Mouse (Mus musculus) spleen, postnatal 14 days (tissue): Measurements from ENCODE around the gene Sim2.

ENCODE experiments used
- DNase-seq, 2 experiments: peaks; one replicate each; pipeline ENCODE4 v3.0.0; 2021 to 2022; ENCODE audit warnings: low spot score in 2 of 2

The Sim2 gene

GRCm38 (mm10) chr16:94095109-94095822 lies 10.5 kb downstream of the Sim2 start:
- no peak for DNase-seq

- DNase-seq = no peak
Measured at GRCm38 (mm10) chr16:94096479-94096878, 11.7 kb downstream of the Sim2 start.

GRCm38 (mm10) chr16:94097724-94098455 lies 13.2 kb downstream of the Sim2 start:
- no peak for DNase-seq

- DNase-seq = no peak
Measured at GRCm38 (mm10) chr16:94113160-94113559, 28.4 kb downstream of the Sim2 start.

DNA sequence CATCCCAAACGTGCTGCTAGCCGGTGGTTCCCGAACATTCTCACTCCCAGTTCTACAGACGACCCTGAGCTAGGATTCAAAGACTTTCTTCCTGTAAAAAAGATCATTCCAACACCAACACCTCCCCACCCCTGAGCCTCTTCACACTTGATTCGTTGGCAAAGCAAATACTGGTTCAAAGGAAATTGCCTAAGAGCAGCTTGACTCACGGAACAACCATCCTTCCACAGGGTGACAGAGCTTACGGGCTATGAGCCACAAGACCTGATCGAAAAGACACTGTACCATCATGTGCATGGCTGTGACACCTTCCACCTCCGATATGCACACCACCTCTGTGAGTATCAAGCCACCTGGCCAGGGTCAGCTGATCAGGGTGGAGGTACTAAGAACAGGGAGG lies 30.0 kb downstream of the Sim2 start:
- DNase-seq = no peak

DNA sequence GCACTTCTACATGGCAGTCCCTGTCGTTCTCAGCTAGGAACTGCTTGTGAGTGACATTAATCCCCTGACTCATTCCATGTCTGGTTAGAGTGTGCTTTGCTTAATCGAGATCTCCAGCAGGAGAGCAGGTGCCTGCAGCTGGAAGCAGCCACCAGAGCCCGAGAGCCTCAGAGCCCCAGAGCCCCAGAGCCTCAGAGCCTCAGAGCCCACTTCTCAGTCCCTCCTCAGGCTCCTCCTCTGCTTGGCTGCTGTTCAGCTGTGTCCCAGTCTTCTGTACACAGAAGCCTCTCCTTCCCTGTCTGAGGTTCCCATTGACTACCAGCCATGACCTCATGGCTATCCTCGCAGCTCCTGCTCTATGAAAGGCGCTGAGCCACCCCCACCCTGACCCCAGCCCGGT lies 32.6 kb downstream of the Sim2 start:
- no peak for DNase-seq

- DNase-seq = no peak
Measured at GRCm38 (mm10) chr16:94118394-94118793, 33.7 kb downstream of the Sim2 start.

DNA sequence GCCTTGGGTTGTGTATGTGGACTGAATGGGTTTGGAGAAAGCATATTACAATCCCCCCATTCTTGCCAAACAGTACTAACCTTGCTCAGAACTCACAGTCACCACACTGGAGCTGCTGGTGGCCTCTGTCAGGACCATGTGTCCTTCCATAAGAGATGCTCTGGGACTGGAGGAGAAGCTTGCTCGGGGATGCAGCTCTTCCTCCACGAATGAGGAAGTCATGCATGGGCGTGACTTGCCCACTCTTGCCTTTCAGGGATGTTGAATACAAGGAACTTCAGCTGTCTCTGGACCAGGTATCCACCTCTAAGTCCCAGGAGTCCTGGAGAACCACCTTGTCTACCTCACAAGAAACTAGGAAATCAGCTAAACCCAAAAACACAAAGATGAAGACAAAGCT lies 37.6 kb downstream of the Sim2 start:
- DNase-seq = no peak

GRCm38 (mm10) chr16:94123247-94123646 lies 38.5 kb downstream of the Sim2 start:
- no peak for DNase-seq

- DNase-seq = no peak
Measured at GRCm38 (mm10) chr16:94125172-94125981, 40.6 kb downstream of the Sim2 start.

DNA sequence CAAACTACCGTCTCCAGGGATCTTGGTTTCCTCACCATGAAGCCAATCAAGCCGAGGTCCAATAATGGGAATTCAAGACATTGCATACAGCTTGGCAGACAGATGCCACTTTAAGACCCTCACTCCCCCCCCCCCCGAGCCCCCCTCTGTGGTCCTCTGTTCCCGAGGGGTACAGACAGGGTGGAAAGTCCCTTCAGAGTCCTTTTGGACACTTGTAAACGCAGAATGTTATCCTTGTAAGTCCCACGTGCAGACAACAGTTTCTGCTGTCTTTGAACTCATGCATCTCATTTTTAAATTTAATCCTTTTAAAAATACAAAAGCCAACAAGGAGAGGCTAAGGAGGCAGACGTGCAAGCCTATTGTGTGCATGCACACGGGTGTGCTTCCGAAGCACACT lies 41.5 kb downstream of the Sim2 start:
- no peak for DNase-seq

GRCm38 (mm10) chr16:94128236-94128835 lies 43.6 kb downstream of the Sim2 start:
- no peak for DNase-seq

- DNase-seq = no peak
Measured at GRCm38 (mm10) chr16:94134218-94134617, 49.5 kb downstream of the Sim2 start.

- DNase-seq = no peak
Measured at GRCm38 (mm10) chr16:94140746-94141145, 56.0 kb downstream of the Sim2 start.

DNA sequence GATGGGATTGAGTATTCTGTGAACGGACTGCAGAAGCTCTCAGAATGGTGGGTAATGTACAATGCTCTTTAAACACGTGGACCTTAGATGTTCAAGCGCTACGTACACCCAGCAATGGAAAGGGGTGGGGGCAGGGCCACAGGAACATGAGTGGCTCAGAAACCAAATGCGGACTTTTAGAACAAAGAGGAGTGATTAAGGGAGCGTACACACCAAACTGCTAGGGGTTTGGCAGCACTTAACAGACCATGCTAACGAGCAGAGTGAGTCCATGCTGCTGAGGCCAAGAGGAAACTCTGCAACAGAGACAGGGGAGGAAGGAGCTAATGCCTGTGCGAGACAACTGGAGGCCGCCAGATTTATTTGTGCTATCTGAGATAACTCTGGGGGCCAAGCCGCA lies 58.6 kb downstream of the Sim2 start:
- DNase-seq = no peak

GRCm38 (mm10) chr16:94148139-94148538 lies 63.4 kb downstream of the Sim2 start:
- DNase-seq = no peak

GRCm38 (mm10) chr16:94150125-94151103 lies 65.7 kb downstream of the Sim2 start:
- peak; percentile 58 to 64 for DNase-seq

- no peak for DNase-seq
Measured at GRCm38 (mm10) chr16:94155041-94155653, 70.4 kb downstream of the Sim2 start.

- DNase-seq = no peak
Measured at GRCm38 (mm10) chr16:94157819-94158218, 73.1 kb downstream of the Sim2 start.

- no peak for DNase-seq
Measured at GRCm38 (mm10) chr16:94162000-94162399, 77.3 kb downstream of the Sim2 start.
